Mouse (Mus musculus) limb, embryonic 14.5 days (tissue): ENCODE data around the gene Hist2h2bb. TPM values are rescaled to one million over a fixed set of nuclear protein-coding genes. Genes with fewer than 3 reads are reported as not detected.
A peak's percentile ranks its signal among the peaks of the same experiment; 100 is the strongest.

Experiments used
- ATAC-seq: fragments of 200-750 bp; cut with Nextera tagmentation; 2 replicates; pipeline ENCODE4 v1.8.0; 2017; ENCODE audit warnings: low read depth, moderate number of reproducible peaks, moderate TSS enrichment; ENCODE audit not compliant: low FRiP score
- DNase-seq: peaks from one replicate; pipeline ENCODE4 v3.0.0-alpha.2; 2015; ENCODE audit warnings: low spot score
- H3K27ac ChIP-seq: fragments of 300-500 bp; sonication (generic); replicated peaks from 2 replicates; pipeline ENCODE4 v1.5.1; 2014; ENCODE audit warnings: low read depth, mild to moderate bottlenecking, low read length, moderate library complexity, mixed read lengths
- H3K27me3 ChIP-seq: fragments of 300-500 bp; sonication (generic); 2 replicates; pipeline ENCODE4 v1.6.1; 2014; ENCODE audit warnings: low read length, mixed read lengths; ENCODE audit not compliant: control insufficient read depth, insufficient read depth
- H3K36me3 ChIP-seq: fragments of 300-500 bp; sonication (generic); 2 replicates; pipeline ENCODE4 v1.6.1; 2014; ENCODE audit warnings: mild to moderate bottlenecking, low read length, moderate library complexity, mixed read lengths; ENCODE audit not compliant: control insufficient read depth, insufficient read depth
- H3K4me1 ChIP-seq: fragments of 300-500 bp; sonication (generic); 2 replicates; pipeline ENCODE4 v1.6.1; 2014; ENCODE audit warnings: antibody characterized with exemption, low read length, mixed read lengths; ENCODE audit not compliant: control insufficient read depth, insufficient read depth
- H3K4me2 ChIP-seq: fragments of 300-500 bp; sonication (generic); replicated peaks from 2 replicates; pipeline ENCODE4 v1.6.1; 2014; ENCODE audit warnings: low read depth, mild to moderate bottlenecking, low read length, moderate library complexity; ENCODE audit not compliant: severe bottlenecking
- H3K4me3 ChIP-seq: fragments of 300-500 bp; sonication (generic); replicated peaks from 2 replicates; pipeline ENCODE4 v1.5.1; 2014; ENCODE audit warnings: low read length
- H3K9ac ChIP-seq: fragments of 300-500 bp; sonication (generic); 2 replicates; pipeline ENCODE4 v1.6.1; 2014; ENCODE audit warnings: mild to moderate bottlenecking, low read depth, low read length, moderate library complexity; ENCODE audit not compliant: severe bottlenecking
- H3K9me3 ChIP-seq: fragments of 300-500 bp; sonication (generic); 2 replicates; pipeline ENCODE4 v1.6.1; 2016; ENCODE audit warnings: low read length; ENCODE audit not compliant: control insufficient read depth
- POLR2A ChIP-seq: fragments of 200-500 bp; IDR thresholded peaks from 2 replicates; pipeline ENCODE4 v1.8.0; 2012; ENCODE audit warnings: inconsistent platforms, mild to moderate bottlenecking, moderate library complexity, borderline replicate concordance; ENCODE audit not compliant: insufficient read depth, insufficient read length; ENCODE audit errors: extremely low read depth
- WGBS: fragments of 180-500 bp; shearing (Covaris S2); extraction: QIAGEN DNeasy Blood & Tissue Kit; methylation state at CpG from one replicate; pipeline ENCODE4 v1.1.7; 2014; 5-methylcytosine and 5-hydroxymethylcytosine counted together
- polyA plus RNA-seq, 2 experiments: library from polyadenylated mRNA; depleted of rRNA in 1 of 2; stranded (reverse) in 1 of 2; unstranded in 1 of 2; fragments of >200 nt; fragmentation: Nextera tagmentation in 1 of 2; extraction: Ambion mirVana in 1 of 2; gene quantifications; 2 replicates each; pipeline versions ENCODE4 v1.2.1 to v1.2.3; 2012 to 2014

The Hist2h2bb gene
- polyA plus RNA-seq, 2 experiments: 14.3 to 16.1 TPM

DNA sequence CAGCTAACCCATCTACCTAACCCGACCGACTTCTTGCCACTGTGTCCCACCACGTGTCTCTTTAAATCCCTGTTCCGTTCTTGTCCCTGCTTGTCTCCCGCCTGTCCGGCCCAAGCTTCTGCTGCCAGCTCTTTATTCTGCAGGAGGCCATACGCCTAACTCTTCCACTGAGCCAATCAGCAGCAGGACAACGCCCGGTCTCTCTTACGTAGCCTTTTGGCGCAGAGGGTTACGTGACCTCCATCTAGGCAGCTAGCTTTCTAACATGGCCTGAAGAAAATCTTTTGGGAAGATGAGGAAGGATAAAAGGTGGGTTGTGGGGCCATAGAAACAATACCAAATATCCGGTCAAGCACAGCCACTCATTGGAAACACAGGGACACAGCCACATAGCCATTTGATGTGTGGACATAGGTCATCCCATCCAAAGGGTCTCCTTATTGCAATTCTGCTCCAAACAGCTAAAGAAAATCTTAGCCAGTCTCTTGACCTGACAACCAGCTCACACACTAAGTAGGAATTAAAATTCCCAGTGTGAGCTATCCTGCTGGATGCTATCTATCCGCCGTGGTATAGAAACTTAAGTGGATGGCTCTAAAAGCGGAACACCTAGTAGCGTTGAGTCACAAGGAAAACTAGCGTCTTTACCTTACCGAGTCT, 7.2 kb upstream of the Hist2h2bb start:
- WGBS: under 1% methylated on average over 19 of the region's 19 CpGs
- peak overlapping the region; percentile 78 for H3K4me2 ChIP-seq
- H3K4me3 ChIP-seq: peak overlapping the region; percentile 60
- H3K9me3 ChIP-seq: no peaks in the 10 kb centered on the region
- peaks cover 17% of the 10 kb centered on the region for H3K4me1 ChIP-seq
- H3K9ac ChIP-seq: peak overlapping the region; percentile 72
- H3K36me3 ChIP-seq: no peaks in the 10 kb centered on the region
- DNase-seq: peak; percentile 85
- TF ChIP-seq POLR2A: peak; percentile 12; the same call in 1 of the 2 replicates
- H3K27ac ChIP-seq: peak overlapping the region; percentile 98
- no peaks in the 10 kb centered on the region for H3K27me3 ChIP-seq
- peak; percentile 68 for ATAC-seq

DNA sequence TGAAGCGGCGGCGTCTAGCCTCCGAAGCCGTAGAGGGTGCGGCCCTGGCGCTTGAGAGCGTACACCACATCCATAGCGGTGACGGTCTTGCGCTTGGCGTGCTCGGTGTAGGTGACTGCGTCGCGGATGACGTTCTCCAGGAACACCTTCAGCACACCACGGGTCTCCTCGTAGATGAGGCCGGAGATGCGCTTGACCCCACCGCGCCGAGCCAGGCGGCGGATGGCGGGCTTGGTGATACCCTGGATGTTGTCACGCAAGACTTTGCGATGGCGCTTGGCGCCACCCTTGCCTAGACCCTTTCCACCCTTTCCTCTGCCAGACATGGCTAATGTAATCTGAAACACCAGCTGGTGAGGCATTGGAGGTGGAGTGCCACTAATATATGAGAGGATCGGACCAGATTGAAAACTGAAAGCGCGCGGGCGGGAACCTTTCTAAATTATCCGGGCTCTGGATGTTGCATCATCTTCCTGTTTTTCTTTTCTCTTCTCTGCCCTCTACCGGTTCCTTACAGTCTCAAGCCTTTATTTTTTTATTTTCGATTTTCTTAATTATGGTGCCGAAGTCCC, 6.5 kb upstream of the Hist2h2bb start, which contains the start of gene Hist2h4:
Hist2h4 (minus strand) TSS at position 333 of the 572 bp plus-strand sequence.
- peak within 1 kb of the TSS; percentile 60 for H3K4me3 ChIP-seq
- H3K9me3 ChIP-seq: no peaks in the 10 kb centered on the region
- peak within 1 kb of the TSS; percentile 75 for H3K9ac ChIP-seq
- no peaks in the 10 kb centered on the region for H3K27me3 ChIP-seq
- DNase-seq (peak; percentile 99), ATAC-seq (peak; percentile 90)
- peak within 1 kb of the TSS; percentile 98 for H3K27ac ChIP-seq
- WGBS: under 1% methylated on average over 40 of the region's 40 CpGs
- no peaks in the 10 kb centered on the region for H3K36me3 ChIP-seq
- H3K4me1 ChIP-seq: peaks cover 17% of the 10 kb centered on the region
- peak; percentile 99; the same call in 1 of the 2 replicates for TF ChIP-seq POLR2A
- peak within 1 kb of the TSS; percentile 78 for H3K4me2 ChIP-seq

DNA sequence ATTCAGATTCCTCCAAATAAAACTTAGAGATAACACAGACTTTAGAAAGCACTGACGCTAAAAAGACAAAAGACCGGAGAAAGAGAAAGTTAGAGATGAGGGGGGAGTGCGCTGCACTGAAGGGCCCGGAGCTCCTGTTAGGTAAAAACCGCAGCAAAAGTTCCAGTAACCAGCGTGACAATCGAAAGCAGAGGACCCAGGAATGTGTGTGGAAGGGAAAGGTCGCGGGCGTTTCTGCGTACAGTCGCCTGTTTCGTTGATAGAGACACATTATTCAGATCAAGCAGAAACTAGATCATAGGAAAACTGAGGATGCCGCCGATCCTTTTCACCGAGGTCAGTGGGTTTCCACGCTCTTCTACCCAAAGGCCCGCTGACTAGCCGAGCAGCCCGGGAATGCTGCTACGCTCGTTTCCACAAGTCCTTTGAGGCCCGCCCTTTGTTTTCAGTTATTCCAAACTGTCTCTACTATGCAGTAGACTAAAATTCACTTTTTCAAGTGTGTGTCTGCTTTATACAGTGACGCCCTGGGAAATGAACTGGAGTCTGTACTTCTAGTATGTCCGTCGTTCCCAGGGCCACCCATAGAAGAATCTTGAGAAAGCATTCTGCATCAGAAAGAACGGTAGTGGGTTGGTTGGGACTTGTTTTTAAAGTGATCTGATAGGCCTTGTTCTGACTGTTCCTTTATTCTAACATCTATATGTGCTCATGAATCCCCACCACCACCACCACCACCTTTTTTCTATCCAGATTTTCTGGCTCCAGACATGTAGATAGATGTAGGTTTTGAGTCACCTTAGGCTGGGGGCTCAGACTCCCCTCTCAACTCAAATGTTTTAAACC, 5.8 kb upstream of the Hist2h2bb start:
- TF ChIP-seq POLR2A: no peak
- peak overlapping the region; percentile 60 for H3K4me3 ChIP-seq
- no peaks in the 10 kb centered on the region for H3K36me3 ChIP-seq
- peak overlapping the region; percentile 75 for H3K9ac ChIP-seq
- H3K4me1 ChIP-seq: peaks cover 17% of the 10 kb centered on the region
- H3K4me2 ChIP-seq: peak overlapping the region; percentile 78
- ATAC-seq (peak; percentile 27; the same call in 1 of the 2 replicates), DNase-seq (peak; percentile 62)
- no peaks in the 10 kb centered on the region for H3K9me3 ChIP-seq
- peak overlapping the region; percentile 98 for H3K27ac ChIP-seq
- H3K27me3 ChIP-seq: no peaks in the 10 kb centered on the region
- 9% methylated on average over 27 of the region's 27 CpGs for WGBS

DNA sequence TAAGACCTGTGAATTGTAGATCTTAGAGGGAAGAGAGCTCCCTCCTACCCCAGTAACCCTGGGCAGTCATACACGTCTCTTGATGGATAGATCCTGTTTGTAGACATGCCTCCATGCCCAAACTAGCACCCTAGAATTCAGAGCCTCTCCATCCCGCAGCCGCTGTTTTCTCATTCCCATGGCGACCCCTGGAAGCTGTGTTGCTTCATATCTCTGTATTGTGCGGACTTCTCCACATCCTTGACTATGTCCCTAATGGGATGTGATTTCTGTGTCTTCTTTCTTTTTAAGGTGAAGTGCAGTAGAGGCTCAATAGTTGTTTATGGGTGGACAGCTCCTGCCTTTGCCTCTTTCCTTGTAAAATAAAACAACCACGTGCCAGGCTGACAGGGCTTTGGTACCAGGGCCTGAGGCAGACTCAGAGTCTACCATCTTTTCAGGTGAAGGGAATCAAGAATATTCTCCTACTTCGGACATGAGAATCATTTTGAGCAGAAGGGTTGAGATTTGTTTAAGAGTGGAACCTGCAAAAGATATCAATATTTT, 5.1 kb upstream of the Hist2h2bb start:
- H3K4me2 ChIP-seq: peak overlapping the region; percentile 78
- H3K4me3 ChIP-seq: peak overlapping the region; percentile 60; the same call in 1 of the 2 replicates
- no peaks in the 10 kb centered on the region for H3K27me3 ChIP-seq
- H3K9ac ChIP-seq: no peak overlapping the region
- DNase-seq (no peak), ATAC-seq (no peak)
- no peaks in the 10 kb centered on the region for H3K36me3 ChIP-seq
- no peaks in the 10 kb centered on the region for H3K9me3 ChIP-seq
- H3K27ac ChIP-seq: peak overlapping the region; percentile 98
- TF ChIP-seq POLR2A: no peak
- WGBS: 71% methylated on average over 7 of the region's 7 CpGs
- H3K4me1 ChIP-seq: peaks cover 17% of the 10 kb centered on the region
